Mouse (Mus musculus) stomach, embryonic 16.5 days (tissue): Measurements from ENCODE around the gene Rasgef1a. TPM values are rescaled to one million over a fixed set of nuclear protein-coding genes. Genes with fewer than 3 reads are reported as not detected.
A peak's percentile ranks its signal among the peaks of the same experiment; 100 is the strongest.

Experiments
- ATAC-seq: fragments of 200-750 bp; cut with Nextera tagmentation; 2 replicates; pipeline ENCODE4 v1.8.0; 2017; ENCODE audit warnings: moderate number of reproducible peaks, moderate TSS enrichment; ENCODE audit not compliant: insufficient read depth, low FRiP score
- H3K27ac ChIP-seq: fragments of 300-500 bp; sonication (generic); 2 replicates; pipeline ENCODE4 v1.5.1; 2014; ENCODE audit warnings: low read length
- H3K27me3 ChIP-seq: fragments of 300-500 bp; sonication (generic); 2 replicates; pipeline ENCODE4 v1.6.1; 2014; ENCODE audit warnings: low read length, control low read depth, mixed read lengths; ENCODE audit not compliant: control insufficient read depth, insufficient read depth
- H3K36me3 ChIP-seq: fragments of 300-500 bp; sonication (generic); 2 replicates; pipeline ENCODE4 v1.6.1; 2014; ENCODE audit warnings: low read length; ENCODE audit not compliant: control insufficient read depth, insufficient read depth
- H3K4me1 ChIP-seq: fragments of 300-500 bp; sonication (generic); 2 replicates; pipeline ENCODE4 v1.6.1; 2014; ENCODE audit warnings: low read length, control low read depth, mixed read lengths; ENCODE audit not compliant: control insufficient read depth, insufficient read depth
- H3K4me2 ChIP-seq: fragments of 300-500 bp; sonication (generic); 2 replicates; pipeline ENCODE4 v1.6.1; 2014; ENCODE audit warnings: low read depth, low read length, mixed read lengths
- H3K4me3 ChIP-seq: fragments of 300-500 bp; sonication (generic); replicated peaks from 2 replicates; pipeline ENCODE4 v1.5.1; 2014; ENCODE audit warnings: mild to moderate bottlenecking, low read length
- H3K9ac ChIP-seq: fragments of 300-500 bp; sonication (generic); 2 replicates; pipeline ENCODE4 v1.6.1; 2014; ENCODE audit warnings: low read length
- H3K9me3 ChIP-seq: fragments of 300-500 bp; sonication (generic); replicated peaks from 2 replicates; pipeline ENCODE4 v1.6.1; 2016; ENCODE audit warnings: low read length, control low read depth; ENCODE audit not compliant: control insufficient read depth
- WGBS: fragments of 180-500 bp; shearing (Covaris S2); extraction: QIAGEN DNeasy Blood & Tissue Kit; methylation state at CpG from one replicate; pipeline ENCODE4 v1.1.7; 2014; 5-methylcytosine and 5-hydroxymethylcytosine counted together
- polyA plus RNA-seq: library from polyadenylated mRNA; unstranded; fragments of >200 nt; fragmentation: Nextera tagmentation; extraction: Ambion mirVana; gene quantifications from 2 replicates; pipeline ENCODE4 v1.2.1, GENCODE M21; 2015

Rasgef1a gene
- polyA plus RNA-seq: 0.39 and 0.72 TPM in 2 replicates

DNA sequence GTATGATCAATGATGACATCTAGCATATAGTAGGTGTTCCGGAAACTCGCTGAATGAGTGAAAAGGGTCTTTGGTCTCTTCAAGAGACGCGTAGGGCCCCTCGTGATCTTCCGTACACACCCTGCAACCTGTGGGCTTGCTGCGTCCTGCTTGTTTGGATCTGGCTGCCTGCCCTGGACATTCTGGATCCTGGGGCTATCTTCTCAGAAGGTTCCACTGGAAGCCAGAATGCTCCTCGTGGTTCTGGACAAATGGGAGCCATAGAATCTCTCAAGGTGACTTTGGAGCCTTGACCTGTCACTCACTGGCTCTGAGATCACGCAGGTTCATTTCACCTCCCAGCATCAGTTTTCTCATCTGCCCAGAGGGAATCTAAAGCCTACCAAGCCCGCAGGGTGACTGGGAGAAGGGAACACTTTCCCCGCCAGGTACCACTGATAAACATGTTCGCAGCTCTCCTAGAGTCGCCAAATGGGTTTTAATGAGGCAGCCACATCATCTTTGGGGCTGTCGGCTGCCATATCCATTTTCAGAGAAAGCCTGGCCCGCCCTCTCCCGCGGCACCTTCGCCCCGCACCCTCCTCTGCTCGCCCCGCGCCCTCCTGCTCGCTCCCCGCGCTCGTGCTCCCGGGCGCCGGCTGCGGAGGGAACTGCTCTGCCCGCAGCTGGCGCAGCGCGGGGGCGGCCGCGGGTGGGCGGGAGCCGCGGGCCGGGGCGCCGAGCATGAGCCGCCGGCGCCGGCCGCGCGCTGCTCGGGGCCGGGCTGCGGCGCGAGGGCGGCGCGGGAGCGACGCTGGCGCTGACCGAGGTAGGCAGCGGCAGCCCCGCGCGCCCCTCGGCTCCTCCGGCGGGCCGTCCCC, at the start of gene Rasgef1a:
TSS of gene Rasgef1a (plus strand) at position 683 of the 860 bp plus-strand sequence.
- Histone ChIP-seq H3K9me3 (peaks cover 3% of the 10 kb centered on the region; the same call in 1 of the 2 replicates), H3K27me3 (peaks cover 23% of the 10 kb centered on the region), H3K9ac (peak within 1 kb of the TSS; percentile 52; the same call in 1 of the 2 replicates), H3K36me3 (no peaks in the 10 kb centered on the region), H3K4me3 (peak within 1 kb of the TSS; percentile 47), H3K27ac (no peak within 1 kb of the TSS), H3K4me1 (no peaks in the 10 kb centered on the region), H3K4me2 (peak within 1 kb of the TSS; percentile 79)
- WGBS: 15% methylated on average over 46 of the region's 70 CpGs
- no peak; the same call in 1 of the 2 replicates for ATAC-seq

DNA sequence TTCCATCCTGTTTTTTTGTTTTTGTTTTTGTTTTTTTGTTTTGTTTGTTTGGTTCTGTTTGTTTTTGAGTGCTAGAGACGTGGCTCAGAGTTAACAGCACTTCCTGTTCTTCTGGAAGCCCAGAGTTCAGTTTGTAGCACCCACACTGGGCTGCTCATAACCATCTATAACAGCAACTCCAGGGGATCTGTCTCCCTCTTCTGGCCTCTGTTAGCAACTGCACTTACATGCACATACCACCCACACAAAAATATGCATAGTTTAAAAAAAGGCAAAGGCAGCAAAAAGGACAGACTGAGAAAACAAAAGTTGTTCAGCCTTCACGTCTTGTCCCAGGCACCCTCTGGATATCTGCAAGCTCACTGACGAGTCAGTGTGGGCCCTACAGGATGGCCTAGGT, 48.0 kb upstream of the Rasgef1a start:
- no peak overlapping the region for H3K4me2 ChIP-seq
- WGBS: 82% methylated on average over 3 of the region's 3 CpGs
- H3K36me3 ChIP-seq: no peaks in the 10 kb centered on the region
- no peak overlapping the region for H3K9ac ChIP-seq
- H3K4me1 ChIP-seq: no peaks in the 10 kb centered on the region
- H3K9me3 ChIP-seq: no peaks in the 10 kb centered on the region
- ATAC-seq: no peak
- H3K4me3 ChIP-seq: no peak overlapping the region
- H3K27ac ChIP-seq: no peak overlapping the region
- H3K27me3 ChIP-seq: no peaks in the 10 kb centered on the region

DNA sequence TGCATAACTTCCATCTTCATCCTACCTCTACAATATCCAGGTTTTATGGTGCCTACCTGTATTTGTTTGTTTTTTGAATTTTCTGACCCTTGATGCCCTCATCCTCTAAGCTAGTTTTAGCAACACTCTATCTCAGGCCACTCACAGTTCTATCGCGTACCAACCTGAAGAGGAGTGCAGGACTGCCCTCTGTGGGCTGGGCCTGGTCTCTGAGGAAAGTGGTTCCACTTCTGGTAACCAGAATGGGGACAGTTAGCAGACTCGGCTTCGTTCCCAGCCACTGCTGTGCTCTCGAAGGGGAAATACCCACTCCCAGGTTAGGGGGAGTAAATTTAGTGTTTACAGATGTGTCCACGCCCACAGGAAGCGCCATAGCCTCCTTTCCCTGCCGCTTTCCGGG, 44.5 kb upstream of the Rasgef1a start:
- Histone ChIP-seq H3K36me3 (no peaks in the 10 kb centered on the region), H3K27me3 (no peaks in the 10 kb centered on the region), H3K4me2 (no peak overlapping the region), H3K9me3 (no peaks in the 10 kb centered on the region), H3K27ac (no peak overlapping the region), H3K9ac (no peak overlapping the region), H3K4me1 (no peaks in the 10 kb centered on the region), H3K4me3 (no peak overlapping the region)
- 36% methylated on average over 9 of the region's 9 CpGs for WGBS
- ATAC-seq: no peak

DNA sequence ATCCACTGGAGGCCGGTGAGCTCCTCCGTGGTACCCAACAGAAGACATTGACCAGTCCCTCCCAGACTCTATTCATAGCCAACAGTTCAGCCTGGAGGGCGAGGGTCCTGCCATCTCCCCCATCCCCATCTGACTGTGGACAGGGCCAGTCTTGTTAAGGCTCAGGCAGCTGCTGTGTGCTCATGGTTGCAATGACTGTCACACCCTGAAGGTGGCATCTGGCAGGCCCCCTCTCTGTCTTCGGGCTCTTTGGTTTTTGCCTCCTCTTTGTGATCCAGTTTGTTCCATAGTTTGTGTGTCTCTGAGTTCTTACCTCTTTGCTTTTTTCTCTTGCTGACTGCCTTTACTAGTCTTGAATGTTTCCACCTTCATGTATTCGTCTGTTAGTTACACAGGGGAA, 24.1 kb upstream of the Rasgef1a start:
- Histone ChIP-seq H3K9ac (no peak overlapping the region), H3K4me2 (no peak overlapping the region), H3K4me1 (no peaks in the 10 kb centered on the region), H3K36me3 (no peaks in the 10 kb centered on the region), H3K4me3 (no peak overlapping the region), H3K9me3 (no peaks in the 10 kb centered on the region), H3K27me3 (no peaks in the 10 kb centered on the region), H3K27ac (no peak overlapping the region)
- ATAC-seq: no peak
- 58% methylated on average over 5 of the region's 5 CpGs for WGBS

DNA sequence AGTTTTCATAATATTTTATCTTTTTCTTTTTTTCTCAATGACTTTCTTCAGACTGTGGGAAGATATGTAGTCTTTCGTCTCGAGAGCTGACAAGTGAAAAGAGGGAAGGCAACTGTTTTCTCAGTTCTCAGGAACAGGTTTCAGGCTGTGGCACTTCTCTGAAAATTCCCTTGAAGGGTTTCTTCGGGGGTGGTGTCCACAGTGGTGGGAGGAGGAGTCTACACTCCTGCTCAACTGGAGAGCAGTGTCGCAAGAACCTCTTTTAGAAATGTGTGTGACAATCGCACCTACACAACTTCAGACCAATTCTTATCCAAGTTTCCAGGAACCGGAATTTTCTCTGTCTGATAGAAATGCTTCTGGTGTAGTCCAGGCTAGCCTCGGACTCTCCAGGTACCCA, 22.0 kb upstream of the Rasgef1a start:
- Histone ChIP-seq H3K4me1 (no peaks in the 10 kb centered on the region), H3K9ac (no peak overlapping the region), H3K4me3 (no peak overlapping the region), H3K4me2 (no peak overlapping the region), H3K27ac (no peak overlapping the region), H3K9me3 (no peaks in the 10 kb centered on the region), H3K36me3 (no peaks in the 10 kb centered on the region), H3K27me3 (no peaks in the 10 kb centered on the region)
- 82% methylated on average over 7 of the region's 7 CpGs for WGBS
- ATAC-seq: no peak

DNA sequence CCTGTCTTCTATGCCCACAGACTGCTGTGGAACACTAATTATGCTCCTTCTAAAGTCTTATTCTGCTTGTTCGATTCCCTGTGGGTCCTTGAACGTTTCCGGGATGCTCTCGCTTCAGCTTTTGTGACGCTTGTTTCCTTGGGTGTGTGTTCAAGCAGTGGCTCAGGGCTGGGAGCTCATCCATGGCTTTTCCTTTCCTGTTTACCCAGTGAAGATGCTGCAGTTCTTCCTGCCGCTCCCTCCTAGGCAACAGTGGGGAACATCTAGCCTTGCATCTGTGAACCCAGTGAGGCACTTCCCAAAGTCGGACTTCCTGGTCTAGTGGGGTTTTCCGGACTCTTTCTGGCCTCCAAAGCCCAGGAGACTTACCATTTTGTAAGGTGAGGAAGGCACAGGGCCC, 20.6 kb upstream of the Rasgef1a start:
- no peaks in the 10 kb centered on the region for H3K36me3 ChIP-seq
- H3K27ac ChIP-seq: no peak overlapping the region
- H3K9me3 ChIP-seq: no peaks in the 10 kb centered on the region
- ATAC-seq: no peak
- H3K4me1 ChIP-seq: no peaks in the 10 kb centered on the region
- no peak overlapping the region for H3K4me2 ChIP-seq
- H3K4me3 ChIP-seq: no peak overlapping the region
- H3K27me3 ChIP-seq: no peaks in the 10 kb centered on the region
- WGBS: 73% methylated on average over 8 of the region's 8 CpGs
- no peak overlapping the region for H3K9ac ChIP-seq

DNA sequence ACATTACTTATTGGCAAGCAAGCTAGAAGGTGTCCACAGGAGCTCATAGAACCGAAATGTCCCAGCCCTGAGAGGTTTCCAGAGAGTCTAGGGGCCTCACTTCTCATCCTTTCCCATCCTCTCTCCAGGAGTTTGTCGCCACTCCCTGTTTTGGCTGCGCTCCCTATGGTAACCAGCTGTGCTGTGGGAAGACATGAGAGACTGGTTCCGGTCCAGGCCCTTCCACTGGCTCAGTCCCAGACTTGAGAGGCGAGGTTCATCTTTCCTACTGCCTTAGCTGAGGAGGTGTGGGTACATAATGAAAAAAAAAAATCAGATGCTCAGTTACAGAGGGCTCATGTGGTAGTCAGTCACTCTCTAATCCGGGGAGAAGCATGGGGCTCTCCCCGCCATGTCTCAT, 19.9 kb upstream of the Rasgef1a start:
- no peaks in the 10 kb centered on the region for H3K9me3 ChIP-seq
- no peaks in the 10 kb centered on the region for H3K36me3 ChIP-seq
- no peak for ATAC-seq
- WGBS: 69% methylated on average over 7 of the region's 7 CpGs
- H3K27me3 ChIP-seq: no peaks in the 10 kb centered on the region
- no peak overlapping the region for H3K4me3 ChIP-seq
- H3K4me1 ChIP-seq: no peaks in the 10 kb centered on the region
- H3K9ac ChIP-seq: no peak overlapping the region
- H3K4me2 ChIP-seq: no peak overlapping the region
- H3K27ac ChIP-seq: no peak overlapping the region

DNA sequence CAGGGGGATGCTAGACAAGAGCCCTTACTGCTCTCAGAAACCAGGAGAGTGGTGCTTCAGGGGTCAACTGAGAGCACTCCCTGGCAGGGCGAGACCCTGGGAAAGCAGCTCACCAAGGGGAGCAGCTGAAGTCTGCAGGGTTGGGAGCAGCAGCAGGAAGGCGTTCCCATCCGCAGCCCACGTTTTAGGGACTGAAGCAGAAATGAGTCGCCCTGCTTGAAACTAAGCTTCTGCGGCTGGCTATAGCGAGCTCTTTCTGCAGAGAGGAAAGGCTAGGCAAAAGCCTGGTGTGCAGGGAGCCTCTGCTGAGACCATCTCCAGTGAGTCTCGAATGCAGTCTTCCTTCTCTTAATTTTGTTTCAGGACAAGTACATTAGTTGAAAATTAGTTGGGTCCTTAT, 19.3 kb upstream of the Rasgef1a start:
- no peak for ATAC-seq
- WGBS: 56% methylated on average over 8 of the region's 8 CpGs
- Histone ChIP-seq H3K4me3 (no peak overlapping the region), H3K27ac (no peak overlapping the region), H3K27me3 (no peaks in the 10 kb centered on the region), H3K4me1 (no peaks in the 10 kb centered on the region), H3K9me3 (no peaks in the 10 kb centered on the region), H3K9ac (no peak overlapping the region), H3K36me3 (no peaks in the 10 kb centered on the region), H3K4me2 (no peak overlapping the region)

DNA sequence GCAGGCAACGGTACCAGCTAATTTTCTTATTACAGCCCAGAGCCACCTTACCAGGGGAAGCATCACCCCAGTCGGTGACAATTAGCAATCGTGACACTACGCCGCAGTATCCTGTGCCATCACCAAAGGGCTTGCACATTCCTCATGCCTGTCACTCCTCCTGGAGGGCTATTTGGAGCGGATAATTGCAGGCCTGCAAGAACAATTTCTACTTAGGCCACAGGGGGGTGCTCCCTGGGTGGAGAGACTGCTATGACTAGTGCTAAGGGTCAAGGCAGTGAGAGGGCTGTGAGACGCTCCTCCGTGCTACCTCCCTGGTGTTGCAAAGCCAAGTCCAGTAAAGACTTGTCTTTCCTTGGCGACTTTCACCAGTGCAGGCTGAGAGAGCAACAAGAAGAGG, 16.1 kb upstream of the Rasgef1a start:
- H3K4me3 ChIP-seq: no peak overlapping the region
- H3K36me3 ChIP-seq: no peaks in the 10 kb centered on the region
- H3K9ac ChIP-seq: no peak overlapping the region
- no peak overlapping the region for H3K4me2 ChIP-seq
- 52% methylated on average over 9 of the region's 9 CpGs for WGBS
- H3K27me3 ChIP-seq: no peaks in the 10 kb centered on the region
- H3K9me3 ChIP-seq: no peaks in the 10 kb centered on the region
- ATAC-seq: no peak
- H3K4me1 ChIP-seq: no peaks in the 10 kb centered on the region
- H3K27ac ChIP-seq: no peak overlapping the region
